Mouse (Mus musculus): ENCODE results near the gene Pear1.
A peak's percentile ranks its signal among the peaks of the same experiment; 100 is the strongest.

Pear1 gene

DNA sequence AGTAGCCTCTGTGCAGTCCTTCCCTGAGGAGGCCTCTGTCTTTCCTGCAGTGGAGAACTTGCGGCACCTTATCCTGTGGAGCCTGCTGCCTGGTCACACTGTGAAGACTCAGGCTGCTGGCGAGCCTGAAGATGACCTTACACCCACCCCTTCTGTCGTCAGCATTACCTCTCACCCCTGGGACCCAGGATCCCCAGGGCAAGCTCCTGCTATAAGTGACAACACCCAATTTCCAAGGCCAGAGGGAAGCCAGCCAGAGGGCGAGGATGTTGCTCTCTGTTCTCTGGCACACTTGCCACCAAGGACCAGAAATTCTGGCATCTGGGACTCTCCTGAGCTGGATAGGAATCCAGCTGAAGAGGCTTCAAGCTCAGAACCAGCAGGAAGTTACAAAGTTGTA, 91.0 kb downstream of the Pear1 start:
- no peak for DNase-seq (ENCODE audit: low spot score in 2 of 2)

DNA sequence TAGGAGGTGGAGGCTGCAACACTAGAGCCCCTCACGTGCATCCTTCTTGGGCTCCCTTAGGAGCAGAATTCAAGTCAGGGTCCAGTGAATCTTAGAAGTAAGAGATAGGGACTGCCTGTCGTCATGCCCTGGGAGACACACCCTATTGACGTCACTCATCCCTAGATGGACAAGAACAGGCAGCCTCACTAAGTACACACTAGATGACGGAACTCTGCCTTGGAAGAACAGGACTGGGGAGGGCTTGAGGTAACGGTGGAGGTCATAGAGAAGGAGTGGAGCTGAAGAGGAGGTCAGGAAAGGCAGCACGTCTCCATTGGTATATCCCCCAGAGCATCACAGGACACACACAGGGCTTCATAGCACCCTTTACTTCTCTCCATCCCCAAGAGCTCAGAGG, 95.4 kb downstream of the Pear1 start:
- peak in 1 of 2 experiments; percentile 5 for DNase-seq (ENCODE audit: low spot score in 2 of 2)

DNA sequence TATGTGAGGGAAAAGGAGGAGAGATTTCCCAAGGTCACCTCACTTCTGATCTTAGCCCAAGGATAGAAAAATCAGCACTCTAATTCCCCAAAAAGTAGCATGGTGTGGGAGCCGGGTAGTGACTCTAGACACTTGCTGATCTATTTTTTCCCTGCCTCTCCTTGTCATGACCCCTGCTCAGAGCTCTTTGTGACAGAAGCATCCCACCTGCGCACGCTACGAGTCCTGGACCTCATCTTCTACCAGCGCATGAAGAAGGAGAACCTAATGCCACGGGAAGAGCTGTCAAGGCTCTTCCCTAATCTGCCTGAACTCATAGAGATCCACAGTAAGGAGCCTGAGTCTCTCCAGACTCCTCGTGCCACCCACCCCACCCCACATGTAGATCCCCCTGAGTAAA, 97.9 kb downstream of the Pear1 start:
- peak in 1 of 2 experiments; percentile 12 for DNase-seq (ENCODE audit: low spot score in 2 of 2)

DNA sequence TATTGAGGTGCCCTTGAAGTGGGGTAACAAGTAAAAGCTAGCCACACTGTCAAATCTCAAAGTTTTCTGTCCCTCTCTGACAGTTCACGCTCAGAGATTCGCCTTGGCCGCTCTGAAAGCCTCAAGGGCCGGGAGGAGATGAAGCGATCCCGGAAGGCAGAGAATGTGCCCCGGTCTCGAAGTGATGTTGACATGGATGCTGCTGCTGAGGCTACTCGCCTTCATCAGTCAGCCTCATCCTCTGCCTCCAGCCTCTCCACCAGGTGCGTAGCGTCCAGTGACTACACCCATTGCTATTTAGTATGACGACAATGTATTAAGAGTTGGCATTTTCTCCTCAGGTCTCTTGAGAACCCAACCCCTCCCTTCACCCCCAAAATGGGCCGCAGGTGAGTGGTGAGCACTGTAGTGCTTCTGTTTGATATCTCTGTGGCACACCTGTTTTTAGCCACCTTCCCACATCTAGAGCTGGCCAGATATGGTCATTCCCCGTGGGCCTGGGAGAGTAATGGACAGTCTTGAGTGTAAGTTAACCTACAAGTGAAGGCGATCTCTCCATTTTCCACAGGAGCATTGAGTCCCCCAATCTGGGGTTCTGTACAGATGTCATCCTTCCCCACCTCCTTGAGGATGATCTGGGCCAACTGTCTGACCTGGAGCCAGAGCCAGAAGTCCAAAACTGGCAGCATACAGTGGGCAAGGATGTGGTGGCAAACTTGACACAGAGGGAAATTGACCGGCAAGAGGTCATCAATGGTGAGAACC, 98.5 kb downstream of the Pear1 start:
- DNase-seq (ENCODE audit: low spot score in 2 of 2), result peak in 1 of 2 experiments; percentile 12

DNA sequence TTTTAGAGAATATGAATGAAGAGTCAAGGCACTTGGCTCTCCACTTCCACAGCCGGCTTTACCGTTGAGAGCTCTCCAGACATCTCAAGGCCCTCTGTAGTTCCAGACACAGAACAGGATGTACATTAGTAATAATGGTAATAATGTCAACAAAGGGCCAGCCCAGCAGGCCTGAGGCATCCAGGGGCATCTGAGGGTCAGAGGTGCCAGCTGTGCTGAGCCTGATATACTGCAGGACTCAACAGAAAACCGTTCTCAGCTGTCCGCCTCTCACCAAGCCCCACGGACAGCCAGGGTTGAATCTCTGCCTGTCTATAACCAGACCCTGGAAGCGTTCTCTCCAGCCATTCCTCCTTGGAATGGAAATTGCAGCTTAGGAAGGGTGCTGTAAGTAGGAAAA, 99.5 kb downstream of the Pear1 start:
- DNase-seq (ENCODE audit: low spot score in 2 of 2), result no peak

DNA sequence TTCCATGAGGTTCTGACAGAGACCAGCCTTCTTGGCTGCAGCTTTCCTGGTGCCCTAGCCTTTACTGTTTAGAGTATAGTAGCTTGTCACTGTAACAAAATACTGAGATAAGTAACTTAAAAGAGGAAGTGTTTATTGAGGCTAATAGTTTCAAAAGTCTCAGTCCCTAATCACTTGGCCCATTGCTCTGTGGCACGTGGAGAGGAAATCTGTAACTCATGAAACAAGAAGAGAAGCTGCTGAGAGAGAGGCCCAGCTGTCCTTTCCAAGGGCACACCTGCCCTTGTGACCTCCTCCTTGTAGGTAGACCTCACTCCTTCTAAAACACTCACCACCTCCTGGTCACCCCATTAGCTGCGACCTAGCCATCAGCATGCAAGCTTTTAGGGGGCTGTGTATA, 105.6 kb downstream of the Pear1 start:
- no peak for DNase-seq (ENCODE audit: low spot score in 2 of 2)

Data from right cerebral cortex, postnatal 10 days (tissue).